Mouse (Mus musculus) CD4-positive, CD25-positive, alpha-beta regulatory T cell (primary cell): ENCODE results near the gene Faap20. TPM values are rescaled to one million over a fixed set of nuclear protein-coding genes. Genes with fewer than 3 reads are reported as not detected.

Experiments
- polyA plus RNA-seq: library from polyadenylated mRNA; unstranded; fragments of 100-300 nt; shearing (Covaris generic); gene quantifications from one replicate; pipeline ENCODE4 v1.2.1, GENCODE M21; 2017

Faap20 gene
- polyA plus RNA-seq = 121 TPM

GRCm38 (mm10) chr4:155249648-155250351 lies at the start of gene Faap20:
TSS of gene Faap20 (plus strand) at chr4:155249802.

GRCm38 (mm10) chr4:155222552-155222840 lies 27.1 kb upstream of the Faap20 start, which contains the start of gene Ski:
TSS of gene Ski (minus strand) at chr4:155222592.

Other genes starting within 250 kb of the Faap20 start
- gene Plch2, start 193.0 kb upstream of the Faap20 start, polyA plus RNA-seq = 0.35 TPM
- gene Pex10, start 182.8 kb upstream of the Faap20 start, polyA plus RNA-seq = 12.8 TPM
- 176 TPM for gene Rer1, start 163.4 kb upstream of the Faap20 start, polyA plus RNA-seq
- 1.4 TPM for gene Morn1, start 163.2 kb upstream of the Faap20 start, polyA plus RNA-seq
- 171 TPM for gene Ski, start 27.2 kb upstream of the Faap20 start, polyA plus RNA-seq
- 47.2 TPM for gene Prkcz, start 111.6 kb downstream of the Faap20 start, polyA plus RNA-seq
- gene Gabrd, start 148.3 kb downstream of the Faap20 start, polyA plus RNA-seq = 1.4 TPM
- 4.7 TPM for gene Cfap74, start 159.4 kb downstream of the Faap20 start, polyA plus RNA-seq
- gene Tmem52, start 219.3 kb downstream of the Faap20 start, polyA plus RNA-seq = not detected
- gene Gnb1, start 241.6 kb downstream of the Faap20 start, polyA plus RNA-seq = 368 TPM